Mouse (Mus musculus) midbrain, postnatal 0 days (tissue): ENCODE data around the gene Actrt2. TPM values are rescaled to one million over a fixed set of nuclear protein-coding genes. Genes with fewer than 3 reads are reported as not detected.
A peak's percentile ranks its signal among the peaks of the same experiment; 100 is the strongest.

Experiments
- ATAC-seq: fragments of 200-750 bp; cut with Nextera tagmentation; 2 replicates; pipeline ENCODE4 v1.8.0; 2017; ENCODE audit warnings: moderate number of reproducible peaks, mild to moderate bottlenecking, moderate TSS enrichment, moderate library complexity; ENCODE audit not compliant: low FRiP score
- DNase-seq: peaks from one replicate; pipeline ENCODE4 v3.0.0-alpha.2; 2015; ENCODE audit warnings: low spot score
- H3K27ac ChIP-seq: fragments of 300-500 bp; sonication (generic); 2 replicates; pipeline ENCODE4 v1.5.1; 2014; ENCODE audit warnings: low read depth, mild to moderate bottlenecking, low read length, mixed read lengths
- H3K27me3 ChIP-seq: fragments of 300-500 bp; sonication (generic); 2 replicates; pipeline ENCODE4 v1.6.1; 2014; ENCODE audit warnings: low read length, control low read depth, mixed read lengths; ENCODE audit not compliant: insufficient read depth
- H3K36me3 ChIP-seq: fragments of 300-500 bp; sonication (generic); 2 replicates; pipeline ENCODE4 v1.6.1; 2014; ENCODE audit warnings: low read length, control low read depth, mixed read lengths; ENCODE audit not compliant: insufficient read depth
- H3K4me1 ChIP-seq: fragments of 300-500 bp; sonication (generic); 2 replicates; pipeline ENCODE4 v1.6.1; 2014; ENCODE audit warnings: mild to moderate bottlenecking, control low read depth, antibody characterized with exemption, low read length, mixed read lengths; ENCODE audit not compliant: insufficient read depth
- H3K4me2 ChIP-seq: fragments of 300-500 bp; sonication (generic); 2 replicates; pipeline ENCODE4 v1.6.1; 2014; ENCODE audit warnings: low read depth, mild to moderate bottlenecking, low read length, mixed read lengths; ENCODE audit not compliant: poor library complexity, severe bottlenecking
- H3K4me3 ChIP-seq: fragments of 300-500 bp; sonication (generic); 2 replicates; pipeline ENCODE4 v1.5.1; 2014; ENCODE audit warnings: low read depth, mild to moderate bottlenecking, low read length, moderate library complexity
- H3K9ac ChIP-seq: fragments of 300-500 bp; sonication (generic); replicated peaks from 2 replicates; pipeline ENCODE4 v1.6.1; 2014; ENCODE audit warnings: mild to moderate bottlenecking, low read length, moderate library complexity, mixed read lengths; ENCODE audit not compliant: poor library complexity, severe bottlenecking
- H3K9me3 ChIP-seq: fragments of 300-500 bp; sonication (generic); 2 replicates; pipeline ENCODE4 v1.6.1; 2016; ENCODE audit warnings: low read length, control low read depth
- CTCF ChIP-seq: IDR thresholded peaks from 2 replicates; pipeline ENCODE4 v1.5.1; 2016; ENCODE audit warnings: antibody characterized with exemption, mild to moderate bottlenecking
- WGBS: fragments of 180-500 bp; shearing (Covaris S2); extraction: QIAGEN DNeasy Blood & Tissue Kit; methylation state at CpG from one replicate; pipeline ENCODE4 v1.1.7; 2014; 5-methylcytosine and 5-hydroxymethylcytosine counted together
- polyA plus RNA-seq: library from polyadenylated mRNA; unstranded; fragments of >200 nt; fragmentation: Nextera tagmentation; extraction: Ambion mirVana; gene quantifications from 2 replicates; pipeline ENCODE4 v1.2.1, GENCODE M21; 2015
- total RNA-seq: library from RNA; depleted of rRNA; stranded (reverse); fragments of >200 nt; gene quantifications from 2 replicates; pipeline ENCODE4 v1.2.3, GENCODE M21; 2014

Gene Actrt2
- total and polyA plus RNA-seq, 2 experiments from 2014 or later, result not detected

DNA sequence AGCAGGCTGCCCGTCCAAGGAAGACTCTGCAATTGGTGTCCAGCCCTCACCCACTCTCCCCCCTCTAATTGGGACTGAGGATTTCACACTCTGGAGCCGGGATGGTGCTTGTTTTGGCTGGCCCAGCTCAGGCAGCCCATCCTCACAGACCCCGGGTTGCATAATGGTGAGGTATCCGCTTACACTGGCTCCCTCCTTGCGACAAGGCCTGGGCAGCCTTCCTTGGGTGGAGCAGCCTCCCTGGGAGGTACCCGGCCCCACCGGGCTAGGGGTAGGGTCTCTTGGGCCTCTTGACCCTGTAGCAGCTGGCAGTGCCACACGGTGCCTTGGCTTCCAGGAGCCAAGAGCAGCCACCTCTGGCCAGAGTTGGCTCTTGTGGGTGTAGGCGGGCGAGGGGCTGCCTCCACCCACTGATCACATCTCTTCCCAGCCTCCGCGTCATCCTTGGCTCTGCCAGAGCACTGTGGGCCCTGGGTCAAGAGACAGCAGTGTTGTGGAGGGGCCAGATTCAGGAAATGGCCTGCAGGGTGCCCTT is 4.9 kb downstream of the Actrt2 start:
- no peak for TF ChIP-seq CTCF
- no peak overlapping the region for H3K4me2 ChIP-seq
- no peak overlapping the region for H3K4me3 ChIP-seq
- no peak for DNase-seq
- ATAC-seq, result no peak
- H3K27me3 ChIP-seq, result peaks cover 4% of the 10 kb centered on the region; the same call in 1 of the 2 replicates
- no peak overlapping the region for H3K27ac ChIP-seq
- no peaks in the 10 kb centered on the region for H3K4me1 ChIP-seq
- no peak overlapping the region for H3K9ac ChIP-seq
- WGBS, result 62% methylated on average over 12 of the region's 12 CpGs
- no peaks in the 10 kb centered on the region for H3K36me3 ChIP-seq
- no peaks in the 10 kb centered on the region for H3K9me3 ChIP-seq

DNA sequence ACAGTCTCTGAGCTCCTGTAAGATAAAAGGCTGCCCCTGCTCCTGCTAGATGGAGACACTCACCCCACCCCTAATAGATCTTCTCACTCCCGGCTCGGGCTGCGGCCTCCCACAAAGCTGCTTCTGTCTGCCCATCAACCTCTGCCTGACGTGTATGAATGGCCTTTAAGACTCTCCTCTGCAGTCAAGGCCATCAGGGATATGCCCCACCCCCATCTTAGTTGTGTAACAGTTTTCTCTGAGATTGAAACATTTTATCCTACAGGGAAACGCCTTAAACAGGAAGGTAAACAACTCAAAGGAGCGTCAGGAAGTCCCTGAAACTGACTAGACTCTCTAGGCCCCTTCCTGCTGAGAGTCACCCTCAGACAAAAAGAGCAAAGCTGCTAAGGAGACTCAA is 6.4 kb downstream of the Actrt2 start:
- Histone ChIP-seq H3K4me2 (no peak overlapping the region), H3K9me3 (no peaks in the 10 kb centered on the region), H3K36me3 (no peaks in the 10 kb centered on the region), H3K4me3 (no peak overlapping the region), H3K4me1 (no peaks in the 10 kb centered on the region), H3K27ac (no peak overlapping the region), H3K9ac (no peak overlapping the region), H3K27me3 (peaks cover 4% of the 10 kb centered on the region; the same call in 1 of the 2 replicates)
- ATAC-seq (no peak), DNase-seq (no peak)
- no peak for TF ChIP-seq CTCF
- WGBS, result 48% methylated on average over 6 of the region's 6 CpGs

DNA sequence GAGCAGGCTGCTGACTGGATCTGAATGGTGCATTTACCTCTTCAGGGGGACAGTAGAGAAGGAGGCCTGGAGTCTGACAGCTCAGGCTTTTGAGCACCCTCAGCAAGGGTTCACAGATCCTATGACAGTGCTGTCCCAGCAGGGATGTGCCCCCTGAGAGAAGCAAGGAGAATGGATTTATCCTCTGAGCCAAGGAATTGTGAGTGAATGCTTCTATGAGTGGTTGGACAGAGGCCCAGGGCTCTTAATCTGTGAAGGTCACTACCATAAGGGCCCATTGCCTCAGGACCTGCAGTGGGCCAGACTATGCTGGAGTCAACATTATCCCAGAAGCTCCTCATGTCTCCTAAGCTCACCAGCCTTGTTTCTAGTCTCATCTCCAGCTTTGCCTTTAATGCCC is 7.6 kb downstream of the Actrt2 start:
- Histone ChIP-seq H3K4me3 (no peak overlapping the region), H3K9me3 (no peaks in the 10 kb centered on the region), H3K9ac (no peak overlapping the region), H3K4me2 (no peak overlapping the region), H3K36me3 (no peaks in the 10 kb centered on the region), H3K4me1 (no peaks in the 10 kb centered on the region), H3K27me3 (peaks cover 4% of the 10 kb centered on the region; the same call in 1 of the 2 replicates), H3K27ac (no peak overlapping the region)
- DNase-seq, result no peak
- ATAC-seq, result no peak
- no peak for TF ChIP-seq CTCF

DNA sequence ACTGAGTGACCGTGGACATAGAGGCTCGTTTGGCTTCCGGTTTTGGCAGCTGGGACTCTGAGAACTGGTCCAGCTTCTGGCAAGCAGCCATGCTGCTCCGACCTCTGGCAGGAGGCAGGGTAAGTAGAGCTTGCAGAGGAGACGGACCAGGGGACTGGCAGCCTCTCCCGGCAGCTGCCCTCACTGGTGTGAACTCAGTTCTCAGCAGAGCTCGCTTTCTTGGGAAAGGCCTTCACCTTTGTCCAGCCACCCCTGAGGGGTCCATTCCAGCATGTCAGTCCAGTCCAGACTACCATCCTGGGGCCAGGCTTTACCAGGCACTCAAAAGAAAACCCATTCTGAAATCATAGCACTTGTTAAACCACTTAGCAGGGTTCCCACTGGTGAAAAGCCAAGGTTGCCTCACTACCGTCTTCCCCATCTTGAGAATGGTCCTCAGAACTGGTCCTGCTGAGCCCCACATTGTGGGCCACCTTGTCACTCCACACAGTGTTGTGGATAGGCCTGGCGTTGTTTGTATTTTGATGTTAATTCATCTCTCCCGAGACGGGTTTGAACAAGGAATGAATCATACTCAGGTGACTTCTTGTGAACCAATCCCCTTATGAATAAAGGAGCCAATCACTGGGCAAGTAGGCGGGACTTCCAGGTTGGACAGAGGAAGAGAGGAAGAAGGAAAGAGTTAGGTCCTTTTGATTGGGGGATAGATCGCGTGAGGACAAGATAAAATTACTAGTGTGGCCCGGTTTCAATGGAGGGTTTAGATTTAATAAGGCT is 12.3 kb downstream of the Actrt2 start:
- 73% methylated on average over 15 of the region's 15 CpGs for WGBS
- ATAC-seq (no peak), DNase-seq (peak; percentile 42)
- Histone ChIP-seq H3K9me3 (no peaks in the 10 kb centered on the region), H3K27me3 (no peaks in the 10 kb centered on the region), H3K4me2 (no peak overlapping the region), H3K36me3 (no peaks in the 10 kb centered on the region), H3K27ac (no peak overlapping the region), H3K4me1 (no peaks in the 10 kb centered on the region), H3K9ac (no peak overlapping the region), H3K4me3 (no peak overlapping the region)
- no peak for TF ChIP-seq CTCF

DNA sequence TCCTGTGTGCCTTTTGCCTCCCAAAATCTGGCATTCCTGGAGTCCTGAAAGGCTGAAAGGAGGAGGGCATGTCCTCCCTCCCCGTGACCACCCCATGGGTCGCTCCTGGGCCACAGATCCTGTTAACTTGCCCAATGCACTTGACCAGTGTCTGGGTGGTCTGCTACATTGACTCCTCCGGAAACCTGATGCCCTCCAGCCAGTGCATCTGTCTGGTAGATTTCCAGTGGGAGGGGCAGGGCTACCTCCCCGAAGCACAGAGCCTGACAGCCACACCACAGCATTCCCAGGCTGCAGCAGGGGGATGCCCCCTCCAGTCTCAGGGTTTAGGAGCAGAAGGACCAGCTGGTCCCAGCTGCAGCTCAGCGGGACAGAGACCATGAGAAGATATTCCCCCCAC is 15.2 kb downstream of the Actrt2 start:
- DNase-seq, result no peak
- H3K4me1 ChIP-seq, result no peaks in the 10 kb centered on the region
- no peaks in the 10 kb centered on the region for H3K36me3 ChIP-seq
- WGBS, result 15% methylated on average over 5 of the region's 5 CpGs
- H3K4me3 ChIP-seq, result no peak overlapping the region
- H3K9me3 ChIP-seq, result no peaks in the 10 kb centered on the region
- TF ChIP-seq CTCF, result no peak
- no peak for ATAC-seq
- no peak overlapping the region for H3K27ac ChIP-seq
- no peak overlapping the region for H3K4me2 ChIP-seq
- H3K27me3 ChIP-seq, result no peaks in the 10 kb centered on the region
- no peak overlapping the region for H3K9ac ChIP-seq

DNA sequence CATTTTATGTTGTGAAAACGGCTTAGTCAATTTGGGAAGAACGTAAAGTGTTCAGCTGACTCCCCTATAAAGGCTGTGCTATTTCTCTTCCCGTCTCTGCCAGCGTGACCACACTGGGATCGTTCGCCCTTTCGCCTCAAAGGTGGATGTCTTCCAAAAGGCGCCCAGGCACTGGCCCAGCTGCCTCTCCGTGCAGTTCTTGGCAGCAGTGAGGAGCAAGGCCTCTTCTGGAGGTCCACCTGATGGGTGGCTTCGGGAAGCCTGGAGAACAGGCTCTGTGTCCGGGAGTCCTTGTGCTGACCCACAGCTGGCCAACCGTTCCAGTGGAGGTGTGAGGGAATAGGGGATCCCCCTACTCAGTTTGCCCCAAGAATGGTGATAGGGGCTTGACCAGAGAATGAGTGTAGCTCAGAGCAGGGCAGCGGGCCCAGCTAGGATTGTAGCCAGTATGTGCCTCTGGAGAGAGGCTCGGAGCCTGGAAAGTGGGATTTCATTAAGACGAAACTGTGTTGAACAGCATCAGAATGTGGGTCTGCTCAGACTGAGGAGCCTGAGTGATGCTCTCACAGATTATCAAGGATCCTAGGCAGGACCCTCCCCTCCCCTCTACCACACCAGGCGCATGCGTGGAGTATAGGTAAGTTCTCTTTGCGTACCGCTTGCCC is 18.5 kb downstream of the Actrt2 start:
- ATAC-seq (no peak), DNase-seq (no peak)
- H3K9me3 ChIP-seq, result 0 out of 2 replicates have a peak, but pooled peaks cover 2% of the 10 kb centered on the region
- no peak overlapping the region for H3K27ac ChIP-seq
- 80% methylated on average over 19 of the region's 19 CpGs for WGBS
- no peak overlapping the region for H3K9ac ChIP-seq
- no peak overlapping the region for H3K4me3 ChIP-seq
- H3K36me3 ChIP-seq, result no peaks in the 10 kb centered on the region
- no peak overlapping the region for H3K4me2 ChIP-seq
- no peak for TF ChIP-seq CTCF
- H3K27me3 ChIP-seq, result peaks cover 11% of the 10 kb centered on the region; the same call in 1 of the 2 replicates
- H3K4me1 ChIP-seq, result no peaks in the 10 kb centered on the region
